Mouse (Mus musculus) liver, embryonic 14.5 days (tissue): ENCODE measurements around the gene Leng8. TPM values are rescaled to one million over a fixed set of nuclear protein-coding genes. Genes with fewer than 3 reads are reported as not detected.
A peak's percentile ranks its signal among the peaks of the same experiment; 100 is the strongest.

Source experiments
- ATAC-seq: fragments of 200-750 bp; cut with Nextera tagmentation; 2 replicates; pipeline ENCODE4 v1.8.0; 2017; ENCODE audit warnings: moderate number of reproducible peaks, mild to moderate bottlenecking, moderate library complexity; ENCODE audit not compliant: insufficient read depth
- DNase-seq, 3 experiments: peaks; one replicate each; pipeline ENCODE4 v3.0.0-alpha.2; 2012 to 2013; ENCODE audit warnings: low read depth in 3 of 3, low spot score in 3 of 3
- H3K27ac ChIP-seq: fragments of 300-500 bp; sonication (generic); 2 replicates; pipeline ENCODE4 v1.5.1; 2014; ENCODE audit warnings: moderate library complexity, mild to moderate bottlenecking, control low read depth, inconsistent platforms
- H3K27me3 ChIP-seq: fragments of 300-500 bp; sonication (generic); 2 replicates; pipeline ENCODE4 v1.6.1; 2014; ENCODE audit warnings: mild to moderate bottlenecking, low read length, moderate library complexity; ENCODE audit not compliant: control insufficient read depth, insufficient read depth
- H3K36me3 ChIP-seq: fragments of 300-500 bp; sonication (generic); replicated peaks from 2 replicates; pipeline ENCODE4 v1.6.1; 2014; ENCODE audit warnings: low read depth; ENCODE audit not compliant: control insufficient read depth, insufficient read depth
- H3K4me1 ChIP-seq, 2 experiments: fragments of 200-500 bp in 1 of 2; fragments of 300-500 bp in 1 of 2; sonication (generic) in 1 of 2; replicated peaks; 2 replicates each; pipeline ENCODE4 v1.6.1; 2012 to 2014; ENCODE audit warnings: antibody characterized with exemption in 1 of 2, inconsistent platforms in 1 of 2, low read length in 1 of 2; ENCODE audit not compliant: control insufficient read depth in 2 of 2, insufficient read depth in 2 of 2
- H3K4me2 ChIP-seq: fragments of 300-500 bp; sonication (generic); 2 replicates; pipeline ENCODE4 v1.6.1; 2014; ENCODE audit warnings: low read depth, mild to moderate bottlenecking, control low read depth, moderate library complexity
- H3K4me3 ChIP-seq, 2 experiments: fragments of 200-500 bp in 1 of 2; fragments of 300-500 bp in 1 of 2; sonication (generic) in 1 of 2; 2 replicates each; pipeline ENCODE4 v1.5.1; 2012 to 2014; ENCODE audit warnings: low read depth in 2 of 2, low read length in 2 of 2, mild to moderate bottlenecking in 2 of 2, control low read depth in 1 of 2, inconsistent platforms in 1 of 2, moderate library complexity in 1 of 2; ENCODE audit not compliant: insufficient read depth in 1 of 2
- H3K9ac ChIP-seq: fragments of 300-500 bp; sonication (generic); replicated peaks from 2 replicates; pipeline ENCODE4 v1.6.1; 2014; ENCODE audit warnings: mild to moderate bottlenecking, control low read depth, moderate library complexity
- H3K9me3 ChIP-seq: fragments of 300-500 bp; sonication (generic); 2 replicates; pipeline ENCODE4 v1.6.1; 2016; ENCODE audit warnings: low read length, mixed read lengths; ENCODE audit not compliant: control insufficient read depth
- CTCF ChIP-seq: IDR thresholded peaks from 2 replicates; pipeline ENCODE4 v1.5.1; 2016; ENCODE audit warnings: antibody characterized with exemption, low read depth, control low read depth
- EP300 ChIP-seq: IDR thresholded peaks from 2 replicates; pipeline ENCODE4 v1.6.1; 2016; ENCODE audit warnings: antibody characterized with exemption, low read depth
- WGBS: fragments of 180-500 bp; shearing (Covaris S2); extraction: QIAGEN DNeasy Blood & Tissue Kit; methylation state at CpG from one replicate; pipeline ENCODE4 v1.1.7; 2014; ENCODE audit not compliant: insufficient replicate concordance; 5-methylcytosine and 5-hydroxymethylcytosine counted together
- polyA plus RNA-seq, 2 experiments: library from polyadenylated mRNA; depleted of rRNA in 1 of 2; stranded (reverse) in 1 of 2; unstranded in 1 of 2; fragments of >200 nt; fragmentation: Nextera tagmentation in 1 of 2; extraction: Ambion mirVana in 1 of 2; gene quantifications; 2 replicates each; pipeline versions ENCODE4 v1.2.1 to v1.2.3; 2012 to 2014

Leng8 gene
- polyA plus RNA-seq (2012; rRNA removed) (52.6 and 61.1 TPM in 2 replicates), polyA plus RNA-seq (2014; fragmentation: Nextera tagmentation; extraction: Ambion mirVana) (12.5 and 13.7 TPM in 2 replicates)

GRCm38 (mm10) chr7:4136771-4137531 is at the start of gene Leng8:
Gene Leng8, plus strand, starts transcription at chr7:4137039.
- Histone ChIP-seq H3K27ac (peak within 1 kb of the TSS; percentile 87), H3K9ac (peak within 1 kb of the TSS; percentile 97), H3K36me3 (peaks cover 38% of the 10 kb centered on the region), H3K4me1 (peaks cover 6 to 8% of the 10 kb centered on the region in 2 experiments; a peak in 3 of 4 replicates), H3K27me3 (no peaks in the 10 kb centered on the region), H3K4me2 (peak within 1 kb of the TSS; percentile 95), H3K4me3 (peak within 1 kb of the TSS; percentile 80 to 85), H3K9me3 (no peaks in the 10 kb centered on the region)
- ATAC-seq (peak; percentile 97), DNase-seq (peak; percentile 97 to 98 (median 97))
- WGBS = under 1% methylated on average over 76 of the region's 78 CpGs
- TF ChIP-seq EP300 = peak; percentile 54; the same call in 1 of the 2 replicates
- TF ChIP-seq CTCF = no peak; the same call in 1 of the 2 replicates

- ATAC-seq (no peak; the same call in 1 of the 2 replicates), DNase-seq (no peak)
- H3K4me3 ChIP-seq = no peak overlapping the region
- H3K36me3 ChIP-seq = no peaks in the 10 kb centered on the region
- peaks cover 2 to 31% of the 10 kb centered on the region in 2 experiments; a peak in 3 of 4 replicates for H3K4me1 ChIP-seq
- TF ChIP-seq CTCF = no peak
- WGBS = 44% methylated on average over 4 of the region's 4 CpGs
- H3K4me2 ChIP-seq = no peak overlapping the region
- no peak overlapping the region for H3K9ac ChIP-seq
- no peaks in the 10 kb centered on the region for H3K9me3 ChIP-seq
- no peak overlapping the region for H3K27ac ChIP-seq
- H3K27me3 ChIP-seq = no peaks in the 10 kb centered on the region
Observed at GRCm38 (mm10) chr7:4087238-4087895, 49.5 kb upstream of the Leng8 start.

GRCm38 (mm10) chr7:4087896-4088480 is 48.9 kb upstream of the Leng8 start:
- H3K9ac ChIP-seq = no peak overlapping the region
- DNase-seq = no peak
- no peaks in the 10 kb centered on the region for H3K27me3 ChIP-seq
- H3K9me3 ChIP-seq = no peaks in the 10 kb centered on the region
- 55% methylated on average over 6 of the region's 6 CpGs for WGBS
- no peak for TF ChIP-seq EP300
- TF ChIP-seq CTCF = no peak
- no peak overlapping the region for H3K4me2 ChIP-seq
- H3K4me1 ChIP-seq = peaks cover 2 to 30% of the 10 kb centered on the region in 2 experiments; a peak in 3 of 4 replicates
- no peaks in the 10 kb centered on the region for H3K36me3 ChIP-seq
- ATAC-seq = 0 out of 2 replicates have a peak, but pooled peaks have one; percentile 22
- no peak overlapping the region for H3K27ac ChIP-seq
- H3K4me3 ChIP-seq = no peak overlapping the region

GRCm38 (mm10) chr7:4088679-4089078 is 48.2 kb upstream of the Leng8 start:
- peak; percentile 16; the same call in 1 of the 2 replicates for TF ChIP-seq EP300
- no peak for TF ChIP-seq CTCF
- H3K4me1 ChIP-seq = peaks cover 2 to 28% of the 10 kb centered on the region in 2 experiments; a peak in 3 of 4 replicates
- no peak overlapping the region for H3K4me2 ChIP-seq
- H3K9me3 ChIP-seq = no peaks in the 10 kb centered on the region
- ATAC-seq (peak; percentile 70; the same call in 1 of the 2 replicates), DNase-seq (no peak)
- H3K27me3 ChIP-seq = no peaks in the 10 kb centered on the region
- H3K27ac ChIP-seq = no peak overlapping the region
- no peak overlapping the region for H3K4me3 ChIP-seq
- no peak overlapping the region for H3K9ac ChIP-seq
- WGBS = 18% methylated on average over 2 of the region's 2 CpGs
- H3K36me3 ChIP-seq = no peaks in the 10 kb centered on the region

- Histone ChIP-seq H3K4me2 (no peak overlapping the region), H3K9ac (no peak overlapping the region), H3K4me3 (no peak overlapping the region), H3K36me3 (no peaks in the 10 kb centered on the region), H3K4me1 (peaks cover 2 to 28% of the 10 kb centered on the region in 2 experiments; a peak in 3 of 4 replicates), H3K27me3 (no peaks in the 10 kb centered on the region), H3K9me3 (no peaks in the 10 kb centered on the region), H3K27ac (no peak overlapping the region)
- no peak for ATAC-seq
- WGBS = 29% methylated on average over 8 of the region's 8 CpGs
- DNase-seq = no peak
- TF ChIP-seq EP300 = no peak
- no peak for TF ChIP-seq CTCF
Observed at GRCm38 (mm10) chr7:4091170-4091569, 45.7 kb upstream of the Leng8 start.
